Comparison of ENCODE assay signal across 18 mouse cellular contexts in genomic region chr19:22121631-22122030, GRCm38 (mm10). TPM values are rescaled to one million over a fixed set of nuclear protein-coding genes. Genes with fewer than 3 reads are reported as not detected.
"Had no signal": no experiment of that assay in that cellular context is flagged by ENCODE, and none has a peak within 500 bp of the region (broad histone marks: within the 10 kb centered on the region; RNA-seq: fewer than 3 reads in every experiment).

No protein-coding gene starts in this region.

- H3K9me3 ChIP-seq: liver, embryonic 13.5 days; midbrain, embryonic 12.5 days; midbrain, embryonic 15.5 days; neural tube, embryonic 12.5 days; neural tube, embryonic 15.5 days had no signal

- H3K4me3 ChIP-seq: left cerebral cortex, adult 2 months; liver, embryonic 13.5 days; midbrain, embryonic 12.5 days; midbrain, embryonic 15.5 days; neural tube, embryonic 12.5 days; neural tube, embryonic 15.5 days had no signal

- H3K27me3 ChIP-seq: liver, embryonic 13.5 days; midbrain, embryonic 12.5 days; midbrain, embryonic 15.5 days; neural tube, embryonic 12.5 days; neural tube, embryonic 15.5 days had no signal

- H3K36me3 ChIP-seq: liver, embryonic 13.5 days; midbrain, embryonic 12.5 days; midbrain, embryonic 15.5 days; neural tube, embryonic 12.5 days; neural tube, embryonic 15.5 days had no signal

- H3K9ac ChIP-seq: liver, embryonic 13.5 days; midbrain, embryonic 12.5 days; midbrain, embryonic 15.5 days; neural tube, embryonic 12.5 days; neural tube, embryonic 15.5 days had no signal

- H3K27ac ChIP-seq: left cerebral cortex, adult 2 months; liver, embryonic 13.5 days; macrophage; midbrain, embryonic 12.5 days; midbrain, embryonic 15.5 days; neural tube, embryonic 12.5 days; neural tube, embryonic 15.5 days; stomach, postnatal 0 days had no signal

- DNase-seq: kidney, adult 11 months; kidney, adult 9 months; kidney, postnatal 14 days; kidney, postnatal 4 days; liver, embryonic 13.5 days; lung, adult 2 months; right cerebral cortex, adult 18-20 months; right cerebral cortex, postnatal 14 days; right cerebral cortex, postnatal 4 days; thymus, postnatal 25 days had no signal

- H3K4me2 ChIP-seq: liver, embryonic 13.5 days; midbrain, embryonic 12.5 days; midbrain, embryonic 15.5 days; neural tube, embryonic 12.5 days; neural tube, embryonic 15.5 days had no signal

- H3K4me1 ChIP-seq: liver, embryonic 13.5 days; midbrain, embryonic 12.5 days; midbrain, embryonic 15.5 days; neural tube, embryonic 12.5 days; neural tube, embryonic 15.5 days had no signal

- ATAC-seq: midbrain, embryonic 15.5 days had no signal

RNA-seq across cellular contexts. Expression of gene Trpm3, which starts 17.2 kb away (rescaled TPM):
- total RNA-seq: liver, adult 2 months had no signal
- polyA plus RNA-seq: liver, adult 2 months had no signal
